Mouse (Mus musculus) lung, adult 2 months (tissue): Measurements from ENCODE around the gene BC017158.

Source experiments
- CTCF ChIP-seq: fragments of 200-500 bp; IDR thresholded peaks from 2 replicates; pipeline ENCODE4 v1.5.1; 2011; ENCODE audit warnings: mild to moderate bottlenecking, low read length, control low read depth; ENCODE audit not compliant: insufficient read depth
- POLR2A ChIP-seq: fragments of 200-500 bp; IDR thresholded peaks from 2 replicates; pipeline ENCODE4 v1.6.1; 2011; ENCODE audit warnings: low read depth, mild to moderate bottlenecking, control low read depth, low read length, borderline replicate concordance; ENCODE audit errors: extremely low read depth

DNA sequence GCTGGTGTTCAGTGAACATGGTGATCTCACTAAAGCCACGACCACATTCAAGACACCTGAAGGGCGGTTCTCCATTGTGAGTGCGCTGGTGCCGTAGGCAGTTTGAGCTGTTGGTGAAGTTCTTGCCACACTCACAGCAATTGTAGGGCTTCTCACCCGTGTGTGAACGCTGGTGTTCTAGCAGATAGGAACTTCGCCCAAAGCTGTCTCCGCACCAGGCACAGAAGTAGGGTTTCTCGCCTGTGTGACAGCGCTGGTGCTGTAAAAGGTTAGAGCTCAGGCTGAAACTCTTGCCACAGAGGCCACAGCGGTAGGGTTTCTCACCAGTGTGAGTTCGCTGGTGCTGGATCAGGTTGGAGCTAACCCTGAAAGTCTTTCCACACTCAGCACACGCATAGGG, 61.5 kb downstream of the BC017158 start:
- TF ChIP-seq CTCF = no peak
- TF ChIP-seq POLR2A = no peak
